Mouse (Mus musculus): ENCODE results near the gene Trpm8. TPM values are rescaled to one million over a fixed set of nuclear protein-coding genes. Genes with fewer than 3 reads are reported as not detected.
A peak's percentile ranks its signal among the peaks of the same experiment; 100 is the strongest.

The Trpm8 gene
- total and polyA plus RNA-seq, 2 experiments from 2014 or later: 0.36 to 0.38 TPM

DNA sequence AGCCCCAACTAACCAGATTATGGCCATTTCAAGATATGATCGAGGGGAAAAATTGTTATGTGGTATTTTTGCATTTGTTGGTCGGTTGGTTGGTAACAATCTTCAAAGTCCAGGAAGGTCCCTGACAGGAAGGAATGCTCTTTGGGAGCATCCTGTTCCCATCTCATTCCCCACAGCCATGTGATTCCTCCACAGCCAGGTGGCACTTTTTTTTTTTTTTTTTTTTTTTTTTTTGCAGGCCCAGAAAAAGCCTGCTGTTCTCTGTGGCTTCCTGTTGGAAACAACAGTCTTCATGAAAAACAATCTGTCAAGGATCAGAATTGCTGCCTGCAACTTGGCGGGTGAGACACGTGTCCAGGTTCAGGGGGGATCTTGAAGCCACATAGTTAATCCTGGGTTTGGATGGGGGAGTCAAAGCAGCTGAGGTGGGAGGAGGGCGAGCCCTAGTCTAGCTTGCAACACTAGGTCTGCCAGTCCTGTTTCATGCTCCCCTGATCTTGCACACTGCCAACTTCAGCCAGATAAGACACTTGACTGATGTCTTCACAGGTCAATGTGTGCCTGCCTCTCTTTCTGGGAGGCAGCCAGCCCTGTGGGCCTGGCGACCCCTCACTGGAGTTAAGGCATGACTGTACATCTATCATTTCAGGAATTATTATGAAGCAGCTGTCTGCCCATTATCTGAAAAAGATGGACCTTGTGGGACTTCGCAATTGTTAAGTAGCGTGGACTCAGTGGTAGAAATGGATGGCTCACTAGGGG is 18.4 kb upstream of the Trpm8 start:
- H3K4me2 ChIP-seq (ENCODE audit: low read depth): no peak overlapping the region
- H3K9ac ChIP-seq: peak overlapping the region; percentile 0; the same call in 1 of the 2 replicates
- no peak overlapping the region for H3K27ac ChIP-seq (ENCODE audit: low read depth, low read length)
- no peak for TF ChIP-seq CTCF (IDR thresholded peaks at IDR 0.05; ENCODE audit: low read depth)
- peaks cover 50% of the 10 kb centered on the region for H3K36me3 ChIP-seq (ENCODE audit: insufficient read depth)
- no peaks in the 10 kb centered on the region for H3K27me3 ChIP-seq (ENCODE audit: insufficient read depth, low read length)
- no peak for DNase-seq
- H3K4me3 ChIP-seq (ENCODE audit: low read depth, low read length): no peak overlapping the region
- H3K4me1 ChIP-seq (ENCODE audit: insufficient read depth): no peaks in the 10 kb centered on the region
- peaks cover 40% of the 10 kb centered on the region for H3K9me3 ChIP-seq (ENCODE audit: low read length)
- ATAC-seq: 0 out of 2 replicates have a peak, but pooled peaks have one; percentile 1
- 81% methylated on average over 8 of the region's 8 CpGs for WGBS

DNA sequence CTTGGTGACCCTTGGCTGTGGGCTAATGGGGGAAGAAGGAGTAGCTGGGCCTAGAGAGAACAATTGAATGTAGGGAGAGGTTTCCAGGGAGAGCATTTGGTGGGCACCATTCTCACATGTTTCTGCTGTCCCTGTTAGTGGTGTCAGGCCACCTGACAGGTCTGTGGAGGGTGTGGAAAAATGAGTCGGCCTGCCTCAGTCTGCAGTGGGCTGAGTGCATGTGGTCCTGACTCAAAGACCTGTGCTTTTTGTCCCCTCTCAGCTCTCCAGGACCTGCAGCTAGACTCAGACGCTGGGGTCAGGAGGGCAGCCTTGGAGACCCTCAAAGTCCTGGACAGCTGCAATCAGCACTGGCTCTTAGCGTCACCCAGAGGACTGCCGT is 17.8 kb upstream of the Trpm8 start:
- H3K4me2 ChIP-seq (ENCODE audit: low read depth): no peak overlapping the region
- no peak for DNase-seq
- no peak for TF ChIP-seq CTCF (IDR thresholded peaks at IDR 0.05; ENCODE audit: low read depth)
- H3K4me1 ChIP-seq (ENCODE audit: insufficient read depth): no peaks in the 10 kb centered on the region
- peaks cover 35% of the 10 kb centered on the region for H3K9me3 ChIP-seq (ENCODE audit: low read length)
- no peak overlapping the region for H3K9ac ChIP-seq
- no peak overlapping the region for H3K4me3 ChIP-seq (ENCODE audit: low read depth, low read length)
- 79% methylated on average over 4 of the region's 4 CpGs for WGBS
- peaks cover 56% of the 10 kb centered on the region for H3K36me3 ChIP-seq (ENCODE audit: insufficient read depth)
- 0 out of 2 replicates have a peak, but pooled peaks have one; percentile 2 for ATAC-seq
- H3K27me3 ChIP-seq (ENCODE audit: insufficient read depth, low read length): no peaks in the 10 kb centered on the region
- no peak overlapping the region for H3K27ac ChIP-seq (ENCODE audit: low read depth, low read length)

DNA sequence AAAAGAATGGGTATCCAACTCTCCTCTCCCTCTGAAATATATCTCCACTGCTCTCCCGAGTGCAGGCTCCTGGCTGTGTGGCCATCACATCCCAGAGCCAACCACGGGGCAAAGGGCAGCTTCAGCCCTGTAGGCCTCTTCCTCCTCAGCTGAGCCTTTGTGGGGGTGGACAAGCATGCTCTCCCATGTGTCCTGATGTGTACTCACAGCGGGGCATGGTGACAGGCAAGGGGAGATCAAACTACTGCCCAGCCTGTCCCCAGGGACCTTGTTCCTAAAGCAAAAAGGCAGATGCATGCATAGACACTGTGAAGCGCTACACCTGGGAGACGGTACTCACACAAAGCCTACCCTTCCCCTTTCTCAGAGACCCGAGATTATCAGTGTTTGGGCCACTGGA is 17.3 kb upstream of the Trpm8 start:
- no peak overlapping the region for H3K4me3 ChIP-seq (ENCODE audit: low read depth, low read length)
- peaks cover 30% of the 10 kb centered on the region for H3K9me3 ChIP-seq (ENCODE audit: low read length)
- peaks cover 61% of the 10 kb centered on the region for H3K36me3 ChIP-seq (ENCODE audit: insufficient read depth)
- H3K4me1 ChIP-seq (ENCODE audit: insufficient read depth): no peaks in the 10 kb centered on the region
- no peak for TF ChIP-seq CTCF (IDR thresholded peaks at IDR 0.05; ENCODE audit: low read depth)
- no peak for DNase-seq
- no peaks in the 10 kb centered on the region for H3K27me3 ChIP-seq (ENCODE audit: insufficient read depth, low read length)
- H3K4me2 ChIP-seq (ENCODE audit: low read depth): no peak overlapping the region
- no peak for ATAC-seq
- no peak overlapping the region for H3K9ac ChIP-seq
- no peak overlapping the region for H3K27ac ChIP-seq (ENCODE audit: low read depth, low read length)
- 79% methylated on average over 6 of the region's 6 CpGs for WGBS

DNA sequence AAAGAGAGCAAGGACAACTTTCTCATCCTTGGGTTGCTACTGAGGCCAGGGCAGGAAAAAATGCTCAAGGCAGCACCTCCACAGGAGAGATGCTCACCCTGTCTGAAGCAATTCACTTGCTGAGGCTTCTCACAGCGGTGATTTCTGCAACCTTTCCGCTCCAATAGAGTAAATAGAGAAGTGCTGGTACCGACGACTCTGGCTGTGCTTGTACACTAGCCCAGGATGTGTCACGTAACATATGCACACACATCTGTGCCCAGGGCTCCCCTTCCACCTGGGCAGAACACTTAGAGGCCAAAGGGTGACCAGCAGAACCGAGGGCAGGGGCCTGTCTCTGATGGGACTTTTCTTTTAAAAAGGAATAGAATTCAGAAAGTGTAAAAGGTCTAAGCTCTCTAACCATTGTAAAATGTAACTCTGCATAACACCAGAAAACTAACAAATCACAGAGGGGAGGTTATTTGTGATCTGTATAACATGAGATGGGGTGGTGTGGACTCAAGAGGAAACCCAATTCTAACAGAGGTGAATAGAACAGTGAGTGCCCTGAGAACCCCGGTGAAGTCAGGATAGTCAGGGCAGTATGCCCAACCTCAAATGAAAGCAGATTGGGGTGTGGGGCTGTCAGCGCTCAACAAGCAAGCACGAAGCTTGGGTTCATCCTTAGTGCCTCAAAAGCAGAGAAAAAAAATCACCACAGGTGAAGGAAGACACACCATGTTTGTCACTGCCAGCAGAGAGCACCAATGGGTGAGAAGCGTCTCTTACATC is 16.7 kb upstream of the Trpm8 start:
- peaks cover 23% of the 10 kb centered on the region for H3K9me3 ChIP-seq (ENCODE audit: low read length)
- peaks cover 67% of the 10 kb centered on the region for H3K36me3 ChIP-seq (ENCODE audit: insufficient read depth)
- no peak overlapping the region for H3K4me2 ChIP-seq (ENCODE audit: low read depth)
- DNase-seq: no peak
- 84% methylated on average over 10 of the region's 10 CpGs for WGBS
- TF ChIP-seq CTCF (IDR thresholded peaks at IDR 0.05; ENCODE audit: low read depth): 0 out of 2 replicates have a peak, but pooled peaks have one; percentile 4
- no peak overlapping the region for H3K4me3 ChIP-seq (ENCODE audit: low read depth, low read length)
- ATAC-seq: no peak
- no peaks in the 10 kb centered on the region for H3K27me3 ChIP-seq (ENCODE audit: insufficient read depth, low read length)
- H3K4me1 ChIP-seq (ENCODE audit: insufficient read depth): no peaks in the 10 kb centered on the region
- no peak overlapping the region for H3K9ac ChIP-seq
- H3K27ac ChIP-seq (ENCODE audit: low read depth, low read length): no peak overlapping the region

DNA sequence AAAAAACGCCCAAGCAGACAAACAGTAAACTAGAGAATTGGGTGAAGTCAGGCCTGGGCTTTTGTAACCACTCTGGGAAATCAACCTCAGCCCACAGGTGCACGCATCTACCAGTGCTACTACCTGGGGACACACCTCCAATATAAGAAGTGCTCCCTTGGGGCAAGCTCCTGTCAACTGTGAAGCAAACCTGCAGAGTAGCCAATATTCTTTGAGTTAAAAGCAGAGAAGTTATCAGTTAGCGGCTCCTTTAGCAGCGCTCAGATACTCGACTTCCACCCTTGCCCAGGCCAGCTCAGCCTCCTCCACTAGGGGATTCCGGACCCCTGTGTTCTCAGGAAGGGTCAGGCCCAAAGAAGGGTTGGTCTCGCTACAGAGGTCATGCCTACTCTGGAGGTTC is 15.8 kb upstream of the Trpm8 start:
- H3K27ac ChIP-seq (ENCODE audit: low read depth, low read length): no peak overlapping the region
- no peak for ATAC-seq
- H3K36me3 ChIP-seq (ENCODE audit: insufficient read depth): peaks cover 77% of the 10 kb centered on the region
- H3K4me2 ChIP-seq (ENCODE audit: low read depth): no peak overlapping the region
- no peak overlapping the region for H3K9ac ChIP-seq
- 88% methylated on average over 7 of the region's 7 CpGs for WGBS
- TF ChIP-seq CTCF (IDR thresholded peaks at IDR 0.05; ENCODE audit: low read depth): peak; percentile 24
- no peak for DNase-seq
- H3K4me1 ChIP-seq (ENCODE audit: insufficient read depth): no peaks in the 10 kb centered on the region
- H3K9me3 ChIP-seq (ENCODE audit: low read length): peaks cover 14% of the 10 kb centered on the region
- no peak overlapping the region for H3K4me3 ChIP-seq (ENCODE audit: low read depth, low read length)
- no peaks in the 10 kb centered on the region for H3K27me3 ChIP-seq (ENCODE audit: insufficient read depth, low read length)

DNA sequence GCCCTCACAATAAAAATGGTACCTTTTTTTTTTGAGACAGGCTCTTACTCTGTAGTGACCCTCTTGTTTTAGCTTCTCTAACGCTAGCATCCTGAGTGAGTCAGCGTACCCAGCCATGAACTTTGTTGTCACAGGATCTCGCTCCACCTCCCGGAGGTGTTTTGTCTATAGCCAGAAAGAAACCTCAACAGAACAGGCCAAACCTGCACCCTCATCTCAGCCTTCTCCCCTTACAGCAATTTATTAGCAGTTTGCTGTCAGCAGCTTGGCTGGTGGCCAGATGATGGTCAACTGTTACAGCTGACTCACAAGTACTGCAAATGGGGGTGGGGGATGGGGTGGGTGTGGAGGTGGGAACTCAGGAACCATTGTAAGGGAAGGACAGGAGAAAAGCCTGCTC is 15.2 kb upstream of the Trpm8 start:
- DNase-seq (peak; percentile 45), ATAC-seq (no peak)
- no peak overlapping the region for H3K4me2 ChIP-seq (ENCODE audit: low read depth)
- H3K4me3 ChIP-seq (ENCODE audit: low read depth, low read length): no peak overlapping the region
- H3K36me3 ChIP-seq (ENCODE audit: insufficient read depth): peaks cover 82% of the 10 kb centered on the region
- no peak overlapping the region for H3K9ac ChIP-seq
- H3K27me3 ChIP-seq (ENCODE audit: insufficient read depth, low read length): no peaks in the 10 kb centered on the region
- TF ChIP-seq CTCF (IDR thresholded peaks at IDR 0.05; ENCODE audit: low read depth): no peak
- 81% methylated on average over 4 of the region's 4 CpGs for WGBS
- peaks cover 8% of the 10 kb centered on the region for H3K9me3 ChIP-seq (ENCODE audit: low read length)
- no peaks in the 10 kb centered on the region for H3K4me1 ChIP-seq (ENCODE audit: insufficient read depth)
- no peak overlapping the region for H3K27ac ChIP-seq (ENCODE audit: low read depth, low read length)

DNA sequence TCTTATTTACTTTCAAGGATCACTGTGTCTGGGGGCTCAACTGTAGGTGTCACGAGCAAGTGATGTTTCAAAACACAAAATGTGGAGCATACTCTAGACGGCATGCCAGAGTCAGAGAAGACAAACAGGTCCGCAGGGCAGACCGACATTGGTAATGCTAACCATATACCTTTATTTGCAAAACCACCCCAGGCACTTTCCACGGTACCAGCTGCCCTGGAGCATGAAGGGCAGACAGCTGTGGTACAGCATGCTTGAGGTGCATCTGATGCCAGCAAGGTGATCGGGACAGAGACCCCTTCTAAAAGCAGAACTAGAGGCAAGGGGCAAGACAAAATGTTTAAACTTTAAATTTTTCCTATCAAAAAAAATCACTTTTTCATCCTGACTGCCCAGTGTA is 14.5 kb upstream of the Trpm8 start:
- no peaks in the 10 kb centered on the region for H3K27me3 ChIP-seq (ENCODE audit: insufficient read depth, low read length)
- no peak overlapping the region for H3K4me2 ChIP-seq (ENCODE audit: low read depth)
- H3K9me3 ChIP-seq (ENCODE audit: low read length): peaks cover 1% of the 10 kb centered on the region; the same call in 1 of the 2 replicates
- WGBS: 77% methylated on average over 6 of the region's 6 CpGs
- H3K27ac ChIP-seq (ENCODE audit: low read depth, low read length): no peak overlapping the region
- no peak for DNase-seq
- ATAC-seq: no peak
- no peak overlapping the region for H3K4me3 ChIP-seq (ENCODE audit: low read depth, low read length)
- no peak overlapping the region for H3K9ac ChIP-seq
- peaks cover 89% of the 10 kb centered on the region for H3K36me3 ChIP-seq (ENCODE audit: insufficient read depth)
- no peaks in the 10 kb centered on the region for H3K4me1 ChIP-seq (ENCODE audit: insufficient read depth)
- no peak for TF ChIP-seq CTCF (IDR thresholded peaks at IDR 0.05; ENCODE audit: low read depth)

Data from forebrain, postnatal 0 days (tissue).